Mouse (Mus musculus) liver, adult 2 months (tissue): ENCODE results near the gene Hist1h3g.

Experiments
- CTCF ChIP-seq: fragments of 200-500 bp; IDR thresholded peaks from 2 replicates; pipeline ENCODE4 v1.5.1; 2011; ENCODE audit warnings: low read depth, low read length, control low read depth
- POLR2A ChIP-seq: fragments of 200-500 bp; IDR thresholded peaks from 2 replicates; pipeline ENCODE4 v1.6.1; 2011; ENCODE audit warnings: low read length, control low read depth; ENCODE audit not compliant: insufficient read depth; ENCODE audit errors: extremely low read depth

DNA sequence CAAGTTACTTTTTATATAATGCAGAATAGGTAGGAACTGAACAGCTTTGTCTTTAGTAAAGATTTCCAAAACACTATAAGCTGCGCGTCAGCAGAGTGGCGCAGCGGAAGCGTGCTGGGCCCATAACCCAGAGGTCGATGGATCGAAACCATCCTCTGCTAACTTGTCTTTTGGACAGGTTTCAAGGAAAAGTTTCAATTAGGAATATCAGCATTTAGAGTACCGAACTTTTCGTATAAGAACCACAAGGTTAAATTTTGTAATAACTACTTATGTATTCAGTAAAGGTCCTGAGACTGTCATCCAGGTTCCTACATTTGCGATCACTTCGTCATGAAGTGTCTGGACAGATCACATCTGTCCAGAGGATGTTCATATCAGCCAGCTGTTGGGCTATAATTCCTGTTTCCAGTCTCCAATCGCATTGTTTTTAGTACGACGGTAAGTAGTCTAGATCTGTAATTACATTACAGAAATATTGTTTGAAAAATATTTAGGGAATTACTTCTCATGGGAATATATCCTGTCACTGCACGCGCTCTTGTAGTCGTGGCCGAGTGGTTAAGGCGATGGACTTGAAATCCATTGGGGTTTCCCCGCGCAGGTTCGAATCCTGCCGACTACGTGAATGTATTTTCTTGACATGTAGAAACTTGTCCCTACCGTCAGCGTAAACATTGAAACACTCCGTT lies 17.5 kb upstream of the Hist1h3g start:
- TF ChIP-seq CTCF: no peak
- TF ChIP-seq POLR2A: no peak
